Mouse (Mus musculus) liver, adult 2 months (tissue): ENCODE results near the gene Ebf4. TPM values are rescaled to one million over a fixed set of nuclear protein-coding genes. Genes with fewer than 3 reads are reported as not detected.

Experiments used
- DNase-seq: peaks from one replicate; pipeline ENCODE4 v3.0.0-alpha.2; 2011; ENCODE audit warnings: low read depth, low spot score; ENCODE audit errors: extremely low read depth
- H3K27ac ChIP-seq: fragments of 200-500 bp; replicated peaks from 2 replicates; pipeline ENCODE4 v1.5.1; 2012; ENCODE audit warnings: low read depth, mild to moderate bottlenecking, control low read depth, inconsistent platforms, low read length; ENCODE audit not compliant: insufficient read depth
- H3K27me3 ChIP-seq: fragments of 200-500 bp; 2 replicates; pipeline ENCODE4 v1.6.1; 2012; ENCODE audit warnings: mild to moderate bottlenecking, moderate library complexity, low read length, inconsistent platforms; ENCODE audit not compliant: control insufficient read depth, insufficient read depth
- H3K36me3 ChIP-seq: fragments of 200-500 bp; 2 replicates; pipeline ENCODE4 v1.6.1; 2012; ENCODE audit warnings: low read length, inconsistent platforms; ENCODE audit not compliant: control insufficient read depth, insufficient read depth
- H3K4me1 ChIP-seq: fragments of 200-500 bp; 2 replicates; pipeline ENCODE4 v1.6.1; 2011; ENCODE audit warnings: low read length; ENCODE audit not compliant: control insufficient read depth, insufficient read depth
- H3K4me3 ChIP-seq: fragments of 200-500 bp; 2 replicates; pipeline ENCODE4 v1.5.1; 2011; ENCODE audit warnings: low read depth, mild to moderate bottlenecking, control low read depth, low read length, moderate library complexity; ENCODE audit not compliant: insufficient read depth
- H3K79me2 ChIP-seq: fragments of 200-500 bp; 2 replicates; pipeline ENCODE4 v1.6.1; 2012; ENCODE audit warnings: inconsistent platforms, mild to moderate bottlenecking, low read length, moderate library complexity; ENCODE audit not compliant: control insufficient read depth, insufficient read depth
- H3K9ac ChIP-seq: fragments of 200-500 bp; 2 replicates; pipeline ENCODE4 v1.6.1; 2012; ENCODE audit warnings: low read depth, mild to moderate bottlenecking, control low read depth, inconsistent platforms, low read length
- CTCF ChIP-seq: fragments of 200-500 bp; IDR thresholded peaks from 2 replicates; pipeline ENCODE4 v1.5.1; 2011; ENCODE audit warnings: low read depth, low read length, control low read depth
- POLR2A ChIP-seq: fragments of 200-500 bp; IDR thresholded peaks from 2 replicates; pipeline ENCODE4 v1.6.1; 2011; ENCODE audit warnings: low read length, control low read depth; ENCODE audit not compliant: insufficient read depth; ENCODE audit errors: extremely low read depth
- WGBS: fragments of 180-500 bp; shearing (Covaris S2); methylation state at CpG from one replicate; pipeline ENCODE4 v1.1.7; 2018; 5-methylcytosine and 5-hydroxymethylcytosine counted together
- polyA plus RNA-seq: library from polyadenylated mRNA; depleted of rRNA; stranded (reverse); fragments of >200 nt; gene quantifications from 2 replicates; pipeline ENCODE4 v1.2.3, GENCODE M21; 2012
- total RNA-seq: library from RNA; depleted of rRNA; stranded (reverse); fragments of >200 nt; gene quantifications from 2 replicates; pipeline ENCODE4 v1.2.3, GENCODE M21; 2014

The Ebf4 gene
- total and polyA plus RNA-seq, 2 experiments = 0.09 to 0.22 TPM

DNA sequence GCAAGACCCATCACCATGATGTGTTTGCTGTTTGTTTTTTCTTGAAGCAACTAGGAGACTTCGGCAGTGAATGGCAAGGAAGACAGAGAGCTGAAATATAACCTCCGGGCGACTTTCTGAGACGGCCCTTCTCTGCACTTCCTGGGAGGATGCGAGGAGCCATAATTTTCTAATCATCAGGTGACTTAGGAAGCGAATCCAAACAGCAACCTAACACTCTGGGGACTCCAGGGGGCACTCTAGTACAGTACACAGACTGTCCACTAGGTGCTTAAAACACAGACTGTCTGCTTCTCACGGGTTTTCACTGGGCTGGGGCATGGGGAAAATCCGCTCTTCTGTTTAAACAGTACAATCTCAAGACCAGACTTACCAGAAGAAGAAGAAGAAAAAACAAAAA lies 3.5 kb upstream of the Ebf4 start:
- Histone ChIP-seq H3K4me3 (no peak overlapping the region), H3K36me3 (no peaks in the 10 kb centered on the region), H3K4me1 (no peaks in the 10 kb centered on the region; the same call in 1 of the 2 replicates), H3K9ac (no peak overlapping the region), H3K27ac (no peak overlapping the region), H3K27me3 (peaks cover 10% of the 10 kb centered on the region), H3K79me2 (no peaks in the 10 kb centered on the region)
- peak; percentile 48 for DNase-seq
- TF ChIP-seq CTCF = peak; percentile 58; the same call in 1 of the 2 replicates
- no peak for TF ChIP-seq POLR2A
- 14% methylated on average over 8 of the region's 8 CpGs for WGBS

DNA sequence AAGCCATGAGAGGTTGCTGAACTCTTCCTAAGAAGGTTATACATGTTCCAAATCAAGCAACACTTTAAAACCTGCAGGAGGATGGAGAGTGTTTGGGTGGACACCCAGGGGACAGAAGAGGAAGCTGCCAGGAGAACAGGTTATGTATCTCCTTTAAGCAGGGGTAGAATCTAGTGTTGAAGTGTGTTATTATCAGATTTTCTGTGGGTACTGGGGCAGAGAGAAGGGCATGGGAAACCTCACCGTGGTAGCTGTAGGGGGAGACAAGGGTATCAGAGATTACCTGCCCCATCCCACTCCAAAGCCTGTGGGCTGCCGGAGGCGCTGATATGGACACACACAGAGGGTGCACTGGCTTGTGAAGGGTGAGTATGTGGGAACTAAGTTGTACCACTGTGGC lies 2.0 kb upstream of the Ebf4 start:
- no peak for TF ChIP-seq POLR2A
- TF ChIP-seq CTCF = no peak
- 59% methylated on average over 3 of the region's 3 CpGs for WGBS
- Histone ChIP-seq H3K27me3 (peaks cover 10% of the 10 kb centered on the region), H3K79me2 (no peaks in the 10 kb centered on the region), H3K9ac (no peak overlapping the region), H3K27ac (no peak overlapping the region), H3K36me3 (no peaks in the 10 kb centered on the region), H3K4me3 (no peak overlapping the region), H3K4me1 (no peaks in the 10 kb centered on the region; the same call in 1 of the 2 replicates)
- no peak for DNase-seq

DNA sequence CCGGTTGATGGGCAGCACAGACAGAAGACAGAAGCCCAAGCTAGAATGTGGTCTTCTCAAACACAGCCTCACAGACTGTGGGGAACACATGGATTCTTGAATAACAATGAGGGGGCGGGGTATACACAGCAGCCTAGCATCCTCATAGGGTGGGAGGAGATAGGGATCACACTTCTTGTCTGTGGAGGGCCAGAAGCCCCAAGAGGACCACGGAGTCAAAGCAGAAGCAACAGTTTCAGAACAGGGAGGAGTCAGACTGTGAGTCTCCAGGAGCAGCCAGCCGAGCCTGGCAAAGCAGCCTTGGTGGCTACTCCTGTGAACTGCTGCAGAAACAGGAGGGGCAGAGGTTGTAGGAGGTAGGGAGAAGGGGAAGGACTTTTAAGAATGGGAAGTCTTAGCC lies 1.5 kb upstream of the Ebf4 start:
- WGBS = 15% methylated on average over 4 of the region's 4 CpGs
- Histone ChIP-seq H3K9ac (no peak overlapping the region), H3K4me1 (no peaks in the 10 kb centered on the region; the same call in 1 of the 2 replicates), H3K36me3 (no peaks in the 10 kb centered on the region), H3K4me3 (no peak overlapping the region), H3K79me2 (no peaks in the 10 kb centered on the region), H3K27ac (no peak overlapping the region), H3K27me3 (peaks cover 10% of the 10 kb centered on the region)
- TF ChIP-seq CTCF (no peak), POLR2A (no peak)
- no peak for DNase-seq

DNA sequence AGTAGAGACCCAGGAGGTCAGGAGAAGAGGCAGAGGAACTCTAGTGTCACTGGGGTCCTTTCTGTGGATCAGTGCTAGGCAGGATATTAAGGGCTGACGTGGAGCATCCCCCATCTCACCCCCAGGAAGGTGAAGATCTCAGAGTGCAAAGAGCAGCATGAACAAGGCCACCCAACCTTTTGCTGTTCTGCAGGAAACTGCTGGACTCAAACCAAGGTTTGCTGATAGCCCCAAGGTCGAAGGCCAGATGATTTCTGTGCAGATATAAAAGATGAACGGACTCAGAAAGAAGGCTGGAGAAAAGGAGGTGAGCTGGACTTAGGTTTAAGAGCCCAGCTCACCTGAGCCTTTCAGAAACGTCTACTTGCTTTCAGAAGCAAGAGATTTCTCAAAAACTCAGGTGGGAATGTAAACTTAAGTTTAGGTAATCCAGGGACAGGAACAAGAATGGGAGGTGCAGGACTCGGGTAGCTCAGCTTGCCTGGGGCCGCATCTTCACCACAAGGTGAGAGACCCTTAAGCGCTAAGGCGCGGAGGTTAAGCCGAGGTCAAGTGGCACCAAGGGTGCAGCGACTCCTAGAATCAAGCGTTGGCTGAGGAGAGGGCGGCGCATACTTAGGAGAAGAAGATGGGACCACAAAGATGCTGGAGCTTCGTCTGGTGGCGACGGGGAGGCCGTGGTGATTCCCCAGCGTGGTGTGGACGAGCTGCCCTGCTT lies 592 bp upstream of the Ebf4 start:
- H3K9ac ChIP-seq = peak overlapping the region; percentile 44; the same call in 1 of the 2 replicates
- H3K79me2 ChIP-seq = no peaks in the 10 kb centered on the region
- H3K27ac ChIP-seq = no peak overlapping the region
- no peaks in the 10 kb centered on the region for H3K36me3 ChIP-seq
- H3K4me3 ChIP-seq = peak overlapping the region; percentile 47; the same call in 1 of the 2 replicates
- DNase-seq = no peak
- WGBS = 12% methylated on average over 20 of the region's 20 CpGs
- H3K27me3 ChIP-seq = peaks cover 10% of the 10 kb centered on the region
- no peak for TF ChIP-seq CTCF
- no peak for TF ChIP-seq POLR2A
- no peaks in the 10 kb centered on the region; the same call in 1 of the 2 replicates for H3K4me1 ChIP-seq

DNA sequence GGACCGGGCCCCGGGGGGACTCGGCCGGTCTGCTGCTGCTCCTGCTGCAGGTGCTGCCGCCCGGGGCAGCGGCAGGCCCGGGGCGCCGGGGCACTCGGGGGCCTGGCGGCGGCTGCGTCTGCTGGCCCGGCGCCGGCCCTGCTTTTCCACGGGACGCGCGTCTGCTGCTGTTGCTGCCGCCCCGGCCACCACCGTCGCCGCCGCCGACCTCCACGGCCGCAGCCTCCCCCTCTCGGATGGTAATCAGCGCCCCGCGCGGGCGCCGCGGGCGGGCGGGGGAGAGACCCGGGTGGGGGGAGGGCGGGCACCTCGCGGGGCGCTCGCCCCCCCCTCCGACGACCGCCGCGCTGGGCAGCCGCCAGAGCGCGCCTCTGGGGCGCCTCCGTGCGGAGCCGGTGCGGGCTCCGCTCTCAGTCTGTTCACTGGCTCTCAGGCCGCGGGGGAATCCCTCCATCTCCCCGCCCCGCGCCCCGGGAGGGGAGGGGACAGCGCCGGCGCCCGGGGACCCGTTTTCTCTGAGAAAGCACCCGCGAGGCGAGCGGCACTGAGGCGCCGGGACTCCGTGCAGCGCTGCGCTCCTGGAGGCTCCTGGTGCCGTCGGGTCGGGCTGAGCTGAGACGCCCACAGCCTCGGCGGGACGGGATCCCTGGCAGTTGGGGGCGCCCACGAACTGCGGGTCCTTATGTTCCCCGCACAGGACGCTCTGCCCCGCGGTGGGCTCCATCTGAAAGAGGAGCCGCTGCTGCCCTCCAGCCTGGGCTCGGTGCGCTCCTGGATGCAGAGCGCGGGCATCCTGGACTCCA lies 563 bp downstream of the Ebf4 start:
- H3K27ac ChIP-seq = no peak overlapping the region
- no peak for TF ChIP-seq POLR2A
- TF ChIP-seq CTCF = no peak
- peak overlapping the region; percentile 47; the same call in 1 of the 2 replicates for H3K4me3 ChIP-seq
- 2% methylated on average over 85 of the region's 99 CpGs for WGBS
- H3K36me3 ChIP-seq = no peaks in the 10 kb centered on the region
- H3K9ac ChIP-seq = peak overlapping the region; percentile 55
- peaks cover 10% of the 10 kb centered on the region for H3K27me3 ChIP-seq
- no peaks in the 10 kb centered on the region for H3K79me2 ChIP-seq
- no peak for DNase-seq
- no peaks in the 10 kb centered on the region; the same call in 1 of the 2 replicates for H3K4me1 ChIP-seq
